Mouse (Mus musculus): ENCODE measurements around the gene Lrmda. TPM values are rescaled to one million over a fixed set of nuclear protein-coding genes. Genes with fewer than 3 reads are reported as not detected.

Gene Lrmda
- polyA plus RNA-seq, 1 experiment from 2014 or later: 0.57 TPM

DNA sequence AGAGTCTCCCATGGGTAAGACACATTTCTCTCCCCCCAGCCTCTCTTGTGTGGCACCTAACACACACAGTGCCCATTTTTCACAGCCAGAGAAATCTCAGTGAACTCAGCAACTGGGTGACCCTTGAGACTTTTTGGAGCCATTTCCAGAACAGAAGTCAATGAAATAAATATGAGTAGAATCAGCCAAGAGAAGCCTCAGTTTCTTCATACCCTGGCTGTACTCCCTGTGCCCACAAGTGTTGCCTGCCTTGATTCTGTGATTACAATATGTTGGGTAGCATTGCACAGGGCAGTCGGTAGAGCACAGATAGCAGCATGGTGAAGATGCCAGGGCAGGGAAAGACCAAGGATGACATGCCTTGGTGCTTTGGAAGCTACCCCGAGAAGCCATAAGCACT, 69.1 kb downstream of the Lrmda start:
- no peaks in the 10 kb centered on the region for H3K36me3 ChIP-seq
- peaks cover 40% of the 10 kb centered on the region for H3K4me1 ChIP-seq
- no peak overlapping the region for H3K4me2 ChIP-seq
- no peaks in the 10 kb centered on the region for H3K27me3 ChIP-seq (replicated peaks)
- no peaks in the 10 kb centered on the region for H3K9me3 ChIP-seq
- no peak overlapping the region for H3K4me3 ChIP-seq (replicated peaks)
- no peak for ATAC-seq (ENCODE audit: insufficient read depth, low FRiP score, low read depth)
- no peak overlapping the region for H3K9ac ChIP-seq
- 89% methylated on average over 2 of the region's 2 CpGs for WGBS
- H3K27ac ChIP-seq: no peak overlapping the region

DNA sequence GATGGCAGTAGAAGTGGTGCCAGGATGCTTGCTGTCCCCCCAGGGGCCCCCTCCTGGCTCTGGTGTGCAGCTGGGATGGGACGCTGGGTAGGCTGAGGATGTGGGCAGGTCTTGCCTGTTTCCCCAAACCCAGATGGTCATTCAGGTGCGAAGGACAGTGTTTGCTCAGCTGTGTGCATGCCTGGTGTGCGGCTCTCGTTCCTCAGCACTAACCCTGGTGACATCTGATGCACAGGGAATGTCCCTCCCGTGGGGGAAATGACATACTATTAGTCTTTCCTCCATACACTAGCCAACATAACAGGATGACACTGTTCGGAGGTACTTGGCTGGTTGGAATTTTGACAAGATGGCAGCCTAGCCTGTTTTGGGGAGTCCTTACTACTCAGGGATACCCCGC, 69.8 kb downstream of the Lrmda start:
- peak overlapping the region; percentile 87 for H3K27ac ChIP-seq
- H3K9me3 ChIP-seq: no peaks in the 10 kb centered on the region
- no peaks in the 10 kb centered on the region for H3K27me3 ChIP-seq (replicated peaks)
- H3K4me2 ChIP-seq: no peak overlapping the region
- WGBS: 57% methylated on average over 7 of the region's 7 CpGs
- no peak for ATAC-seq (ENCODE audit: insufficient read depth, low FRiP score, low read depth)
- no peaks in the 10 kb centered on the region for H3K36me3 ChIP-seq
- no peak overlapping the region for H3K4me3 ChIP-seq (replicated peaks)
- peaks cover 40% of the 10 kb centered on the region for H3K4me1 ChIP-seq
- H3K9ac ChIP-seq: no peak overlapping the region

GRCm38 (mm10) chr14:22089866-22090470, 70.5 kb downstream of the Lrmda start:
- Histone ChIP-seq H3K36me3 (no peaks in the 10 kb centered on the region), H3K27ac (peak overlapping the region; percentile 87), H3K9ac (no peak overlapping the region), H3K27me3 (replicated peaks) (no peaks in the 10 kb centered on the region), H3K4me3 (replicated peaks) (no peak overlapping the region), H3K4me1 (peaks cover 40% of the 10 kb centered on the region), H3K4me2 (peak overlapping the region; percentile 11; the same call in 1 of the 2 replicates), H3K9me3 (no peaks in the 10 kb centered on the region)
- WGBS: 24% methylated on average over 8 of the region's 8 CpGs
- ATAC-seq (ENCODE audit: insufficient read depth, low FRiP score, low read depth): 0 out of 2 replicates have a peak, but pooled peaks have one; percentile 12

DNA sequence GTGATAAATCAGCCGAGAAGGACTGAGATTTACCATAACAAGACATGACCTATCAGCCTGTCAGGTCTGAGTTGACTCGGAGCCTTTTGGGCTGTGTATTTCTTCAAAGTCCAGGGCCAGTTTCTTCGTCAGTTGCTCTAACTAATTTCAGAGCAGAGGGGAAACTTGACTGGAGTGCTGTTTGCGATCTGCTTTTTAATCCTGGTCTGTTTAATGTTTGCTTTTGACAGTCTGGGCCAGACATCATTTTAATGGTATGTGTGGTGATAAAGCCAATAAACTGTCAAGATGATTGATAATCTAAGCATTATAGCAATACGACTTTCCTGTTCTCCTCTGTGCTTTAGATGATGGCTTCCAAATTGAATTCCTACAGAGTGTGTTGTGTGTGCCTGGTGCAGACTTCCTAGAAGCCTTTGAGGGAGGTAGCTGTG, 71.3 kb downstream of the Lrmda start:
- H3K4me2 ChIP-seq: peak overlapping the region; percentile 11; the same call in 1 of the 2 replicates
- no peaks in the 10 kb centered on the region for H3K36me3 ChIP-seq
- WGBS: 19% methylated on average over 5 of the region's 5 CpGs
- no peaks in the 10 kb centered on the region for H3K27me3 ChIP-seq (replicated peaks)
- peak overlapping the region; percentile 87 for H3K27ac ChIP-seq
- H3K9me3 ChIP-seq: no peaks in the 10 kb centered on the region
- peak; percentile 81 for ATAC-seq (ENCODE audit: insufficient read depth, low FRiP score, low read depth)
- no peak overlapping the region for H3K9ac ChIP-seq
- peaks cover 40% of the 10 kb centered on the region for H3K4me1 ChIP-seq
- H3K4me3 ChIP-seq (replicated peaks): no peak overlapping the region

DNA sequence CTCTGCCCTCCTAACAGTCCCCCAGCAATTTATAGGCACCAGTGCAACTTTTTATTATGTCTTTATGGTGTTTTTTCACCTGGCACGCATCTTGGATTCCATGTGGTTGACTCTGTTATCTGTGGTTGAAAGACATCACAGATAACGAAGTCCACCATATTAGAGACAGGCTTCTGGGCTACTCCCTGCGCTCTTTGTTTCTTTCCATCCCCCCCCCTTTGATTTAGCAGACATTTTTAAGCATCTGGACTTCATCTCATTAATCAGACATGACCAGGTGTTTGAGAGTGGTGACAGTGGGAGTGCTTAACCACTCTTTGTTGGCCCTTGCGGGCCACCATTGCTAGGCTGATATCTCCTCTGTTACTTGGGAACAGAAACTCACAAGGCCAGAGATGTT, 71.8 kb downstream of the Lrmda start:
- 46% methylated on average over 4 of the region's 4 CpGs for WGBS
- ATAC-seq (ENCODE audit: insufficient read depth, low FRiP score, low read depth): no peak

GRCm38 (mm10) chr14:22093124-22093523, 73.6 kb downstream of the Lrmda start:
- no peak overlapping the region for H3K4me3 ChIP-seq (replicated peaks)
- peaks cover 40% of the 10 kb centered on the region for H3K4me1 ChIP-seq
- no peaks in the 10 kb centered on the region for H3K9me3 ChIP-seq
- ATAC-seq (ENCODE audit: insufficient read depth, low FRiP score, low read depth): peak; percentile 24; the same call in 1 of the 2 replicates
- H3K4me2 ChIP-seq: no peak overlapping the region
- WGBS: 22% methylated on average over 8 of the region's 8 CpGs
- H3K27me3 ChIP-seq (replicated peaks): no peaks in the 10 kb centered on the region
- H3K36me3 ChIP-seq: no peaks in the 10 kb centered on the region
- H3K9ac ChIP-seq: no peak overlapping the region
- no peak overlapping the region for H3K27ac ChIP-seq

More for the DNA sequence above, 71.8 kb downstream of the Lrmda start:
- Histone ChIP-seq H3K27me3 (replicated peaks) (no peaks in the 10 kb centered on the region), H3K27ac (peak overlapping the region; percentile 87), H3K36me3 (no peaks in the 10 kb centered on the region), H3K4me3 (replicated peaks) (no peak overlapping the region), H3K4me1 (peaks cover 40% of the 10 kb centered on the region), H3K9me3 (no peaks in the 10 kb centered on the region), H3K4me2 (0 out of 2 replicates have a peak overlapping the region, but pooled peaks have one; percentile 11), H3K9ac (no peak overlapping the region)

DNA sequence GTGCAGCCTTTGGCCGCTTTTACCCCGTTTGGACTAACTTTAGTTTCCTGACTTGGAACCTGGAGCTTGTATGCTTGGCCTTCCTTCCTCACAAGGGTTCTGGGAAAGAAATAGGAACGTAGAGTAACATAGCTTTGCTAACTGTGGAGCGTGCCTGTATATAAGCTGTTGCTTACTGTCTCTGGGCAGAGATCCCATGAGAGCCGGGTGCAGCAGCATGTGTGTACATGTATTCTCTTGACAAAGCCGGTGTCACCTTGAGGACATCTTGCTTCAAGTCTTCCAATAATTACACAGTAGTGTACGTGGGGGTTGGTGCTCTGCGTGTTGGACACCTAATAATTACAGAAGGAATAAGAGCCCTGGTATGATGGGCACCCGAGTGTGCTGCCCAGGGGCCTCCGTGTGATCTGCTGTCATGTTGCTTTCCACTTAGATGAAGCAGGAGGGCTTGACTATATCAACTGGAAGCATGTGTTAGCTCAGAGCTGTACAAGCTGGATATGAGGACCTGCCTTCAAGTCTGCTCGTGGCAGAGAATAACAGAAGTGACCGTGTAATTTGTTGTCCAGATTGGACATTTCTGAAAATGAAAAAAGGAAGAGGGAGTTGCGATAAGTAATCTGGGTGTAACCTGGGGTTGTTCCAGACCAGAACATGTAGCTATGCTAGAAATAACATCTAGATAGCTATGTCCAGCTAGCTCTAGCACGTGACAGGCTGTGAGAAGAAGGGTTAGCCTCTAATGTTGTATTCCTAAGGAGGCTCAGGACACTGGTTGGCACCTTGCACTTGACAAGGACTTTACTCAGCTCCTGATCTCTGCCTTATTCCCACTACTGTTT, 82.7 kb downstream of the Lrmda start:
- H3K9ac ChIP-seq: no peak overlapping the region
- WGBS: 81% methylated on average over 14 of the region's 14 CpGs
- no peak overlapping the region for H3K4me3 ChIP-seq (replicated peaks)
- no peak for ATAC-seq (ENCODE audit: insufficient read depth, low FRiP score, low read depth)
- no peaks in the 10 kb centered on the region for H3K36me3 ChIP-seq
- no peak overlapping the region for H3K27ac ChIP-seq
- no peaks in the 10 kb centered on the region for H3K27me3 ChIP-seq (replicated peaks)
- no peaks in the 10 kb centered on the region for H3K9me3 ChIP-seq
- no peaks in the 10 kb centered on the region for H3K4me1 ChIP-seq
- H3K4me2 ChIP-seq: no peak overlapping the region

GRCm38 (mm10) chr14:22105855-22106254, 86.3 kb downstream of the Lrmda start:
- no peaks in the 10 kb centered on the region for H3K9me3 ChIP-seq
- H3K27ac ChIP-seq: no peak overlapping the region
- WGBS: 48% methylated on average over 4 of the region's 4 CpGs
- H3K9ac ChIP-seq: no peak overlapping the region
- no peak for ATAC-seq (ENCODE audit: insufficient read depth, low FRiP score, low read depth)
- H3K4me1 ChIP-seq: no peaks in the 10 kb centered on the region
- no peaks in the 10 kb centered on the region for H3K27me3 ChIP-seq (replicated peaks)
- no peak overlapping the region for H3K4me3 ChIP-seq (replicated peaks)
- H3K4me2 ChIP-seq: no peak overlapping the region
- H3K36me3 ChIP-seq: no peaks in the 10 kb centered on the region

DNA sequence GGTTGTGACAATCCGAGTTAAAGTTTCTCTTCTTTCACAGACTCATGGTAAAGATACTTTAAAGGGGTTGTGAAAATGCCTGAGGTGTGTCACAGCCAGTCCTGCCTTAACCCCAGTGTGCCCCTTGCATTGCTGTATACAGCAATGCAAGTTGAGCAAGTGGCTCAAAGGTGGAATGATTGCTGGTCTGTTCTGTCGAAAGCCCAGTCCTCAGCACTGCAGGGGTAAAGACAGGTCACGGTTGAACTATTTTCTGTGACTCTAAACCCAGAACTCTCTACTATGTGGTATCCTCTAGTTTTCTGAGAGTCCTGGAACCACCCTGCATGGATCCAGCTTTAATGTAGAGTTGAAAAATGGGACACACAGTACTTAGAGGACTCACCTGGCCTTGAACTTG, 87.3 kb downstream of the Lrmda start:
- H3K27ac ChIP-seq: no peak overlapping the region
- WGBS: 88% methylated on average over 3 of the region's 3 CpGs

GRCm38 (mm10) chr14:22109423-22109822, 89.9 kb downstream of the Lrmda start:
- Histone ChIP-seq H3K36me3 (no peaks in the 10 kb centered on the region), H3K27ac (no peak overlapping the region), H3K4me1 (no peaks in the 10 kb centered on the region), H3K4me2 (no peak overlapping the region), H3K27me3 (replicated peaks) (no peaks in the 10 kb centered on the region), H3K9ac (no peak overlapping the region), H3K4me3 (replicated peaks) (no peak overlapping the region), H3K9me3 (no peaks in the 10 kb centered on the region)
- WGBS: 67% methylated on average over 4 of the region's 4 CpGs
- no peak for ATAC-seq (ENCODE audit: insufficient read depth, low FRiP score, low read depth)

More for the DNA sequence above, 87.3 kb downstream of the Lrmda start:
- no peaks in the 10 kb centered on the region for H3K36me3 ChIP-seq
- H3K4me1 ChIP-seq: no peaks in the 10 kb centered on the region
- H3K27me3 ChIP-seq (replicated peaks): no peaks in the 10 kb centered on the region
- no peak overlapping the region for H3K4me2 ChIP-seq
- H3K9me3 ChIP-seq: no peaks in the 10 kb centered on the region
- no peak for ATAC-seq (ENCODE audit: insufficient read depth, low FRiP score, low read depth)
- no peak overlapping the region for H3K9ac ChIP-seq
- H3K4me3 ChIP-seq (replicated peaks): no peak overlapping the region

GRCm38 (mm10) chr14:22113463-22114361, 94.2 kb downstream of the Lrmda start:
- no peak overlapping the region for H3K9ac ChIP-seq
- no peaks in the 10 kb centered on the region for H3K9me3 ChIP-seq
- H3K4me1 ChIP-seq: 0 out of 2 replicates have a peak, but pooled peaks cover 3% of the 10 kb centered on the region
- no peaks in the 10 kb centered on the region for H3K36me3 ChIP-seq
- H3K27me3 ChIP-seq (replicated peaks): no peaks in the 10 kb centered on the region
- 58% methylated on average over 8 of the region's 8 CpGs for WGBS
- H3K27ac ChIP-seq: no peak overlapping the region
- H3K4me3 ChIP-seq (replicated peaks): no peak overlapping the region
- no peak for ATAC-seq (ENCODE audit: insufficient read depth, low FRiP score, low read depth)
- no peak overlapping the region for H3K4me2 ChIP-seq

Data from stomach, embryonic 15.5 days (tissue).